Mouse (Mus musculus) layer of hippocampus, adult 9-11 months (tissue): ENCODE measurements around the gene Ssr3.

Experiments
- DNase-seq: peaks from one replicate; pipeline ENCODE4 v3.0.0; 2022

Ssr3 gene

DNA sequence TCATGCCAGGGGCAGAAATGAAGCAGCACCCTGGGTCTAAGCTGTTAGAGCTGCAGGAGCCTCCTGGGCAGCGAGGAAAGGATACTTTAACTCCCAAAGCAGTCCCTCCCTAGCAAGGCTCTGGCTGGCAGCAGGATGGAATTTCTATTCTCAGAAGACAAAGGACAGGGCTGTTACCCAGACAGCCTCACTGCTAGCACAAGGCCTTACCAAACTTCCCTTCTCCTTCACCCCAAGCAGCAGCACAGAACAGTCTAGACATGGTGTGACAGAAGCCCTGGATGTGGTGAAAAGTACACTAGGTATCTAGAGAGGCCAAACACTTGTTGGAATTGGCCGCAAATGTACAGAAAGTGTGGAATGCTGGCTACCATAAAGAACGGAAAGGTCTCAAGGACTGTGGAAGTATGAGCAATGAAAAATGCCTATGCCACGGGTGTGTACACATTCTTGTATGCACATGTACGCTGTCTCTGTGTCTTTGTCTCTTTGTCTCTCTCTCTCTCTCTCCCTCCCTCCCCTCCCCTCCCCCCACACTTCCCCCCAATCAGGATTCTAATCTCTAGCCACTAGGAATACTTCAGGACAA, 18.7 kb downstream of the Ssr3 start:
- DNase-seq: no peak

DNA sequence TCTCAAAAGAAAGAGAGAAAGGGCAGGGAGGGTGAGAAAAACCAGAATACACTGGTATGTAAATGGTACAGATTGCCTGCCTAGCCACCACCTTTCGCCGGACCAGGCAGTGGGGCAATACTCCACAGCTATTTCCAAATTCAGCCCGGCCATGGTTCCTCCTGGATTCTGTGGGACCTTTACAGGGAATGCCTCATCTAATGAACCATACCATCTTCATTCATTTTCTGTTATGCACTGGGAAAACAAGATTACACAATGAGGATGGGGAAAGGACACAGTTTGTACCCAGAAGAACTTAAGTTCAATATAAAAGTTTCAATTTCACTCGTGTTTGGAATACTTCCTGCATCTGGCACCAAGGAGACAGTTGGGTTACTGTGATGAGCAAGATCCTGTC, 19.9 kb downstream of the Ssr3 start:
- DNase-seq: no peak

DNA sequence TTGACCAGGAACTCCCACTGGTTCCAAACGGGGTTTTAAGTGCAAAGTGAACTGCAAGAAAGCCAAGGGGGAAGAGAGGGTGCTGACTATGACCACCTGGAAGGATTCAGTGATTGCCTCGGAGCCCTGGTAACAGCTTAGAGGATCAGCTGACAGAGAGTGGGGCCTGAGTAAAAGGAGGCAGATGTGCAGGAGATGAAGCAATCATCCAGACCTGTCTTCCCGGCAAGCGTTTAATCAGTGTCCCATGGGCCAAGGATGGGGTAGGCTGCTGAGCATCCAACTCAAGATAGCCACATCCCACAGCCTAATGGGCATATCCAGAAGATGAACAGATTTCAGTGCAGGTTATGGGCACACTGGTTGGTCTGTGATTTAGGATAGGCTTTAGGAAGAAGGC, 24.5 kb downstream of the Ssr3 start:
- no peak for DNase-seq

DNA sequence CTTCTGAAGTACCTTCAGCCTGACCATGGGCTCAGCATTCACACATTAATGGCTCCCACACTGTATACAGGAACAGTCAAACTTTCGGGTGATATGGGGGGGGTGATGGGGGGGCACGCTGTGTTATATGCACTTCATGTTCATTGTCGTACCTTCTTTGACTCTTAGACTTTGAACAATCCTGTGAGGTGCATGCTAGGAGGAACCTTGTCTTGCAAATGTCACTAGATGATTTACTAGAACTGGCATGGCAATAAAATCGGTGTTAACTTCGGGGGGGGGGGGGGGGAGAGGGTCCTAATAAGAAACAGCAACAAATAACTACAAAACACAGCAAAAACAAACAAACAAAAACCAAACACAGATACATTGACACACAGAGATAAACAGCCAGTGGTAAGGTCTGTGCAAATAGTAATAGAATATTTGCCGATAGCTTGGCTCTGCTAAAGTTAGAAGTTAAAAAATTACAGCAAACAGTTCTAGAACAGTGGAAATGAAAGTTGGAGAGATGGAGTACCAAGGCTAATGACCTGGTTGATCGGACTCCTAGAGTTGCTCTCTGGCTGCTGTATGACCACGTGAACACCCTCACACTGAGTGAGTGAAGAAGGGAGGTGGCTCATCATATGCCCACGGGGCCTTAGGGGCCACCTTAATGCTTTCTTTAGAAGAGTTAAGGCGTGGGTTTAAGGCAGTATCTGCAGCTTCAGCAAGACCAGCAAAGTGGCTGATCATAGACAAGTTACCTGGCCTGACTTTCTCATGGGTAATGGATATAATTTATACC, 26.3 kb downstream of the Ssr3 start:
- DNase-seq: no peak

DNA sequence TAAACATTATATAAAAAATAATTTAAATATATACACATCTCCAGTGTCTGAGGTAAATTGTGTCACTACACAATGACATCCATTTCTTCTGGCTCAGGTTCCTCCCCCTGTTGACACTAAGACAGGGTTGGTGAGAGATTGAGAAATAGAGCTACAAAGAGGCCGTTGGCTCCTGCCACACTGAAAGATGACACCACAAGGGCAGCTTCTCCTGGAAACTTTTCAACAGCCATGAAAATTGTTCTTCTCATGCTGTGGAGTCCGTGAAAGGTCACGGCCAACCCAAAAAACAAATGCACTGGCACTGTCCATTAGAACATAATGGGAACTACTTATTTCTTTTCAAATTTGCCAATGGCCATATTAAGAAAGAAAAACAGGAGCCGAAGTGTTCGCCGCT, 27.2 kb downstream of the Ssr3 start:
- no peak for DNase-seq

DNA sequence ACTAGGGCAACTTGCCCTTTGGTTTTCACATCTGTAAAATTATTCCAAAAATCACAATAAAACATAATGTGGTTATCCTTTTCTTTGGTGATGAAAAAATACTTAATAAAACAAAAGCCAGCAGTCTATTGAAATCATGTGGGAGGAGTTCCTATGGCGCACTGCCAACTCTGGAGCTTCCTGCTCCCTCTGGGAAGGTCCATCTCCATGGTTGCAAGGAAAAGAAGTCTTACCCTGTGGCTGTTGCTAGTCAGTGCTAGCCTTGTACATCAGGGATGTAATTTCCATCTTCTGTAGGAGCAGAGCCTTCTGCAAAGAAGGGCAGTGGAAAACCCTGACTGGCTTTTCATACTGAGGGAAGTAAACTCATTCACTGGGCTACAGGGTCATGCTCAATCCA, 29.0 kb downstream of the Ssr3 start:
- peak; percentile 37 for DNase-seq

DNA sequence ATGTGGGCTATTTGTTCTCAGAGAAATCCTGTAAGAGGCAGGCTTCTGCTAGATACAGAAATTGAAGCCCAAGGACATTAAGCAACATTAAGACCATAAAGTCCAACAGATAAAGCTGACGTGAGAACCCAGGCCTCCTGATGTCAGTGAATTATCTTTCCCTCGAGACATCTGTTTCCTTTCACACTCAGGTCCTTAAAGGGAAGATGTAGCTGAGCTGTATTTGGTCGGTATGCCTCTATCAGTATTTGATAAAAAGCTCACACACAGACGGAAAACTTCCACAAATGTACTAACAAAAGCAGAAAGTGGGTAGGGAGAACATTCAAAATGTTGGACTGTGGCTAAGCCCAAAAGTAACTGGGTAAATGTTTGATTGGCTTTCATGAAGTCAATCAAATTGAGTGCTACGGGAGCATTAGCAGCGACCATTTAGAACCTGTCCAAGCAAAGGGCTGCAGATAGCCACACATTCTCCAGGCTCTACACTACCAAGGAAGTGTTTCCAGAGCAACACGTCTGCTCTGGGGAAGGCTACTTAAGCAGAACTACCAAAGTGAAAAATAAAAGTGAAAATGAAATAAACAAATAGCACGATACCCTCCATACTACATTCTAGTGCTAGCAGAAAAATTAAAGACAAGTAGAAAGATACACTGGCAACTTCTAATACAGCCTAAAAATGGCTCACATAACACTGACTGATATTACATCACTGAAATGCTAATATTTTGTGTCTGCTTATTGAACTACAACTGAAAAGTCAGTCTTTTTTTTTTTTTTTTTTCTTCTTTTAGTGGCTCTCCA, 32.1 kb downstream of the Ssr3 start:
- DNase-seq: no peak

DNA sequence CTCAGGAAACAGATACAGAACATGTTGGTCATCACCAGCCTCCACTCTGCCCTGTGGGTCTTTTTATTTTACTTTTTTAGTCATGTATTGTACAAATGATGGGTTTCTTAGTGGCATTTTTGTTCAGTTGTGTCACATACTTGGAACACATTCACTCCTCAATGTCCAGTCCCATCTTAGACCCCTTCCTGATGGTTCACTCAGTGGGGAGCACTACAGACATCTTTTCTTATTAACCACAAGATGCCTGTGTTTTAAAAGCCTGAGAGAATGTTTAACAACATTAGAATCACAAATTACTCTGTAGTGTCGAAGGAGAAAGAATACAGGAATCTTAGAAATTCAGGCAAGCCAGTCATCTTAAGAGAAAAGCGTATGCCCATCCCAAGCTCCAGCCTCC, 33.6 kb downstream of the Ssr3 start:
- DNase-seq: no peak

DNA sequence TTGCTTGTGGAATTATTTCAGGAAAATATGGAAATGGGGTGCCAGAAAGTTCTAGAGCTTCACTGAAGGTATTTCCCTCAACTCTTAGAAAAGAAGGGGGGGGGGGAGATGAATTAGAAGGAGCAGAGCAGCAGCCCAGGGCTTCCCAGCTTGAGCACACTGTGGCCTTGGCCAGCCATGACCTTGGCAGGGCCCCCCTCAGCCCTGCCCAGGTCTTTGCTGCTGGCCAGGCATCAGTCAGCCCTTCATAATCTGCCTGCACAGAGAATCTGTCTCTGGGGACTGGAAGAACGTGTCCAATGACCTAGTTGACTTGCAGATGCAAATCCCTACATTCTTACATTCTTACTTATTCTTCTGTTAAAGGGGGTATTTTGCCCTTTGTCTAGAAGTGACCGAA, 34.1 kb downstream of the Ssr3 start:
- no peak for DNase-seq

DNA sequence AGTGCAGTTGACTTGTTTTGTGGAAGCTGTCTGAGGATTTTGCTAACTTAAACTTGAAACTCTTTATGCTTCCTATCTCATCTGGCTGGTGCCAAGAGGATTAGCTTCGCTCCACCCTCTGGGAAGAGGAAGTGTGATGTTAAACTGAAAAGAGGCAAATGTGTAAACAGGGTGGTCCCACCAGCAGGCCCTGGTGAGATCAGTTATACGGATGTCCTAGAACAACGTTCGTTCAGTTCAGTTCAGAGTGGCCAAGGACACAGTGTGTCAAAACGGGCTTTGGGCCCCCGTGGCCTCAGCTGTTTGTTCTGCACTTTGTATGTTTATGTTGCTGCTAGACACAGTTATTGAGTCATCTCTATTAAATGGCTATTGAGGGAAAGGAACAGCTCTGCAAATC, 36.9 kb downstream of the Ssr3 start:
- DNase-seq: no peak

DNA sequence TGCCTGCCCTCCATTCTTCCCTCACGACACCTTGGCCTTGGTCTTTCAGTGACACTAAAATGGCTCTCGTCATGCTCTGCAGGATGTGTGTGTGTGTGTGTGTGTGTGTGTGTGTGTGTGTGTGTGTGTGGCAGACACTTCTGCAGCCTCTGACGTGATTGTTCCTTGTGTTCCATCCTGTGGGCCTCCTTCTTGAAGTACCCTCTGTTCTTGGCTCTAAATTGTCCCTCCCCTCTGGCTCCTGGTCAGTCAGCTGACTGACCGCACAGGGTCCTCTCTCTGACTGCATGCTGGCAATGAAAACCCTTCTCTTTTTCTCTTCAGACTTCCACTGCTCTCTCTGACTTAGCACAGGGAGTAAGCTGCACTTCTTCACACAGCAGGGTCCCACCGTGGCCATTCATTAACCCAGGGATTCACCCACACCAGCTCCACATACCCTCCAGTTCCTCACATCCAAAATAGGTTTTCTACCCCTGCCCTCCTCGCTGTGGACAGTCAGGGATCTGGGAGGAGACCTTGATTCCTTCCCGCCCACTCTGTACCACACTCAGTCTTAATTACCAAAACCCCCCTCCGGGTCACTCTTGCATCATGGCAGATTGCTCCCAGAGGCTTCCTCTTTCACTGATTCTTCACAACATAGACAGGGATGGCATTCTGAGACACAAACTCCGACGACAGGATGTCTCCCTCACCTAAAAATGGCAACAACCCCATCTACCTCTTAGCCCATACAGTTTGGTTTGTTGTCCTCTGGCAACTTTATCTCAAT, 39.0 kb downstream of the Ssr3 start:
- no peak for DNase-seq

DNA sequence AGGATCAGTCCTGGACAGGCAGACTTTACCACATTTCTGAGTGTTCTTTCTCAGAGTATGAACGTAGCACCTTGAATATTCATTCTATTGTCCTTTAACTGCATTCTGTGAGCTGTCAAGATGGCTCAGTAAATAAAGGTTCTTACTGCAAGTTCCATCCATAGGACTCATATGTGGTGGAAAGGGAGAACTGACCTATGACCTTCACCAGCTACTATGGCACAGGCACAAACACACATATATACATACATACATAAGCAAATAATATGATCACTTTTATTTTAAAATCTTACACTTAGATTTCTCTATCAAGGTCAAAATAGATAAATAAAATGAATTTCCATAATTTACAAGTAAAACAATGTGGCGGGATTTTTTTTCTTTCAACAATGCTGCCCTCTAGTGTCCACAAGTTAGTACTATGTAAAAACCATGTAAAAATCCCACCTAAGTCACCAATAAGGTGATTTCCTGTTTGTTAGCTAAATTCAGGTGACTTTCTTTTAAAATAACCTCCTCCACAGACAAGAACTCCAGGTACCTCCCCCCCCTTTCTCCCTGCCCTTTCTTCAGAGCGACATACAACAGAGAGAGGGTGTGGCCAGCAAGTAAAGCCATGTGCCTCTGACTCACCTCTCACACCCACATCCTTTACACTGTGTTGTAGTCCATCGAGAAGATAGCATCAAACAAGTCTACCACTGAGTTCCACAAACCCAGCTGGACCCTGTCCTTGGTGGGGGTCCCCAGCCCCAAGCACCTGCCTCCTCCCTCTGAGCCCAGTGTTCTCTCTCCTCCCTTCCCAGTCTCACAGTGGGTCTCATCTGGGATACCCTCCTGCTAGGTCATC, 39.9 kb downstream of the Ssr3 start:
- DNase-seq: no peak

DNA sequence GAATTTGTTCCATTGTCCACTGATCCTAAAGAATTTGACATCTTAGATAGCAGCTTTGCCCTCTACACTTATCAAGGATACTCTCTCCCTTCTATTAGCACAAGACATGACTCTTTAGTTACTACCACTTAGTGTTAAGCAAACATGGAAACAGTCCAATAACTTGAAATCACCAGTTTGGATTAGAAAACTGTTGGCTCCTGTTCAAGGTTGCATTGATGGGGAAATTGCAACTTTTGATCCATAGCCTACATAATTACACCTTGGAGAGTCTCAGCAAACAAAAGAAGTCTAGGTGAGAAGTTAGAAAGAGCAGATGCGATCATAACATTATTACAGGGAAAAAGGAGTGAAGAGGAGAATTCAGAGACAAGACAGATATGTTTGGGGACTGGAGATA, 46.2 kb downstream of the Ssr3 start:
- no peak for DNase-seq

DNA sequence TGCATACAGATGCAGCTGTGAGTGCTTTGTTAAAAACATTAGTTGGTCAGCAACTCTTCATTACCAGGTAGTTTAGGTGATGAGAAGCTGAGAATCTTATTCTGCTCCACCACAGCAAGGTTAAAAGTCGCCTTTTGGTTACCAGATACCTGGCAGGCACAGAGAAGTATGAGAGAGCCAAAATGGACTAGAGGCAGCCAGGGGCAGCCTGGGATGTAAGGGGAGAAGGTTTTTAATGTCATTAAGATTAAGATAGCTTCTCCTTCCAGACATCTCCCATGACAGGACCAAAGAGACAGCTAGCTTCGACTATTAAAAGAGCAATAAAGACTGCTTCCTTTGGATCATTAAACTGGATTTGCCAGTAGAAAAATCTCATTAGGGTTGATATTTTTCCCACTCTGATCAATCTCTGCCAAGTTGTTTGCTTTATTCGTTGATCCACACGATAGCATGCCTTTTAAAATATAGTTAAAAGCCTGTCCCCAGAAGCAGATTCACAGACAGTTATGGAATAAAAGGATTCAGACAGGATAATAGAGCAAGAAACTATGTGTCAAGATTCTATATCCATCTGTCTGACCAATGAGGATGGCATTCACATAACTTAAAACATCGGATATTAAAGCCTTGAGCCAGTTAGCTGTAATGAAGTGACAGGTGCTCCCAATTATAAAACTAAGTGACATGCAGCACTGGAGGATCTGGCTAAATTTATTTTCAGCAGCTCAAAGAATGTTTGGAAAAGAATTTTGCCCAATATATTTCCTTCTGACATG, 52.1 kb downstream of the Ssr3 start:
- DNase-seq: no peak

DNA sequence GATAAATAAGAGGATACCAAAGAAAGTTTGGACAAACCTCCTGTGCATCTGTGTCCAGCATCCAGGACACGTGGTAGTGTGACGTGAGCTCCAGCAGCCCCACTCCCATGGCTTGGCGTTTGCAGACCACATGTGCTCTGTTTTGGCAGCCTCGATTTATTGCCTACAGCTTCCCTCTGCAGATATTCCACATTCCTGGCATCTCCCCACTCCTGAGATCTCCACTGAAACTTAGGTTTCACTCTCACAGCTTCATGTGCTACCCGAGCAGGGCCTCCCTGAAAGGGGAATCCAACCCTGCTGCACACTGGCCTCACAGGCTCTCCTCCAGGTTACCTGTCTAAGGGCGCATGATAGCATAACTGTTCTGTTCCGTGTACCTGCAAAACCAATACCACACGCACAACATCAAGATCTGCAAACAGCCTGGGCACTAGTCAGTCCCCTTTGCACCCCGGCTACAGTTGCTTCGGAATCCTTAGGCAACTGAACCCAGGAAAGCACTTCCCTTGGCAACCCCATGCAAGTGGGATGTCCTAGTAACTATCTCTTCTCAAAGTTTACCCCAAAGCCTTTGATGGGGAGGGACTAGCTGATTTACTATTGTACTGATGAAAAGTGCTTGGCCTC, 54.5 kb downstream of the Ssr3 start:
- no peak for DNase-seq
